In the genomic region with DNA sequence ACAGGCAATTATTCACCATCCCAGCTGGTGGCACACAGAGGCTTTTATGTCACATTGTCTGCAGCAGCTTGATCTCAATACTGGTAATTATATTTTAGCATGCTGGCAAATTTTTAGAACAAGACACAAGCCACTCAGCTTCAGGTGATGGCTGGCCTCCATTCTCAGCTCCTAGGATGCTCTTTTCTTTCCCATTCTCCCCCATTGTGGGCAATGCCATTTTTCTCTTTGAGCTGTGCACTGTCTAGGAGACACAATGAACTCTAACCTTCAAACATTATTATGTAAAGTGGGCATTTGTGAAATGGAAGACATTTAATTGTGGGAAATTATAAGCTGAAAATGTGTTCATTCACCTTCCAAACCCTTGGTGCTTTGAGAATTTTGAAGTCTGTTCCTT, we compare ENCODE assay signal across 18 mouse cellular contexts.
"Had no signal": no experiment of that assay in that cellular context is flagged by ENCODE, and none has a peak within 500 bp of the region (broad histone marks: within the 10 kb centered on the region; RNA-seq: fewer than 3 reads in every experiment).

No protein-coding gene starts in this region.

- H3K4me3 ChIP-seq: limb, embryonic 15.5 days; liver, embryonic 13.5 days; lung, embryonic 15.5 days; megakaryocyte, embryonic 14.5 days; neural tube, embryonic 13.5 days; stomach, embryonic 15.5 days had no signal

- H3K27me3 ChIP-seq: limb, embryonic 15.5 days; liver, embryonic 13.5 days; lung, embryonic 15.5 days; megakaryocyte, embryonic 14.5 days; neural tube, embryonic 13.5 days; stomach, embryonic 15.5 days had no signal

- H3K4me1 ChIP-seq: limb, embryonic 15.5 days; liver, embryonic 13.5 days; lung, embryonic 15.5 days; megakaryocyte, embryonic 14.5 days; neural tube, embryonic 13.5 days; stomach, embryonic 15.5 days had no signal

- H3K27ac ChIP-seq: kidney, postnatal 0 days; limb, embryonic 15.5 days; liver, embryonic 13.5 days; lung, embryonic 15.5 days; macrophage; neural tube, embryonic 13.5 days; stomach, embryonic 15.5 days had no signal

- DNase-seq: kidney, adult 9 months; kidney, postnatal 36 days; layer of hippocampus, adult 9-11 months; layer of hippocampus, postnatal 36 days; liver, embryonic 13.5 days; liver, postnatal 0 days; lung, postnatal 14 days; retina, postnatal 1 day; right cerebral cortex, postnatal 14 days; thymus, adult 2 months; thymus, postnatal 25 days had no signal

- ATAC-seq: liver, postnatal 0 days had no signal

- H3K36me3 ChIP-seq: limb, embryonic 15.5 days; liver, embryonic 13.5 days; lung, embryonic 15.5 days; neural tube, embryonic 13.5 days; stomach, embryonic 15.5 days had no signal

- H3K9ac ChIP-seq: limb, embryonic 15.5 days; liver, embryonic 13.5 days; liver, postnatal 0 days; lung, embryonic 15.5 days; neural tube, embryonic 13.5 days; stomach, embryonic 15.5 days had no signal

- H3K4me2 ChIP-seq: limb, embryonic 15.5 days; liver, embryonic 13.5 days; lung, embryonic 15.5 days; neural tube, embryonic 13.5 days; stomach, embryonic 15.5 days had no signal

- H3K9me3 ChIP-seq: limb, embryonic 15.5 days; liver, embryonic 13.5 days; lung, embryonic 15.5 days; megakaryocyte, embryonic 14.5 days; neural tube, embryonic 13.5 days; stomach, embryonic 15.5 days had no signal
